Mouse (Mus musculus) embryonic facial prominence, embryonic 11.5 days (tissue): ENCODE data around the gene Usf2. TPM values are rescaled to one million over a fixed set of nuclear protein-coding genes. Genes with fewer than 3 reads are reported as not detected.

Experiments used
- polyA plus RNA-seq: library from polyadenylated mRNA; unstranded; fragments of >200 nt; fragmentation: Nextera tagmentation; extraction: Ambion mirVana; gene quantifications from 2 replicates; pipeline ENCODE4 v1.2.1, GENCODE M21; 2014

The Usf2 gene
- polyA plus RNA-seq, 1 experiment from 2014 or later: 21.9 TPM

Other genes starting within 250 kb of the Usf2 start
- gene Atp4a, start 244.6 kb downstream of the Usf2 start, polyA plus RNA-seq: 0.26 TPM in 1 of 2 replicates, not detected in the other
- 129 and 145 TPM in 2 replicates for gene Tmem147, start 227.3 kb downstream of the Usf2 start, polyA plus RNA-seq
- 0.24 TPM in 1 of 2 replicates, not detected in the other for gene Gapdhs, start 213.1 kb downstream of the Usf2 start, polyA plus RNA-seq
- 1.0 and 2.0 TPM in 2 replicates for gene Sbsn, start 205.3 kb downstream of the Usf2 start, polyA plus RNA-seq
- not detected in 2 replicates for gene Dmkn, start 193.0 kb downstream of the Usf2 start, polyA plus RNA-seq
- not detected in 2 replicates for gene Krtdap, start 168.9 kb downstream of the Usf2 start, polyA plus RNA-seq
- not detected in 2 replicates for gene Ffar2, start 133.0 kb downstream of the Usf2 start, polyA plus RNA-seq
- not detected in 2 replicates for gene Ffar3, start 100.6 kb downstream of the Usf2 start, polyA plus RNA-seq
- gene Ffar1, start 95.2 kb downstream of the Usf2 start, polyA plus RNA-seq: not detected in 2 replicates
- not detected in 2 replicates for gene Cd22, start 76.5 kb downstream of the Usf2 start, polyA plus RNA-seq
- gene Mag, start 41.9 kb downstream of the Usf2 start, polyA plus RNA-seq: 0.17 and 0.42 TPM in 2 replicates
- not detected in 2 replicates for gene Hamp2, start 32.1 kb downstream of the Usf2 start, polyA plus RNA-seq
- gene Hamp, start 12.8 kb downstream of the Usf2 start, polyA plus RNA-seq: not detected in 2 replicates
- gene Lsr, start 16.7 kb upstream of the Usf2 start, polyA plus RNA-seq: 18.9 and 20.5 TPM in 2 replicates
- 1.6 and 1.8 TPM in 2 replicates for gene Fam187b, start 17.0 kb upstream of the Usf2 start, polyA plus RNA-seq
- 10.3 and 12.5 TPM in 2 replicates for gene Fxyd5, start 85.7 kb upstream of the Usf2 start, polyA plus RNA-seq
- gene Fxyd7, start 94.7 kb upstream of the Usf2 start, polyA plus RNA-seq: 8.7 and 11.2 TPM in 2 replicates
- 11.8 and 12.0 TPM in 2 replicates for gene Fxyd1, start 100.4 kb upstream of the Usf2 start, polyA plus RNA-seq
- 1.2 and 1.5 TPM in 2 replicates for gene Lgi4, start 102.5 kb upstream of the Usf2 start, polyA plus RNA-seq
- 11.8 TPM in 2 replicates for gene Fxyd3, start 119.9 kb upstream of the Usf2 start, polyA plus RNA-seq
- gene Hpn, start 158.5 kb upstream of the Usf2 start, polyA plus RNA-seq: 2.2 and 3.6 TPM in 2 replicates
- gene Scn1b, start 170.2 kb upstream of the Usf2 start, polyA plus RNA-seq: 0.81 and 0.96 TPM in 2 replicates
- gene Gramd1a, start 199.1 kb upstream of the Usf2 start, polyA plus RNA-seq: 76.7 and 76.8 TPM in 2 replicates